Mouse (Mus musculus) heart, postnatal 0 days (tissue): ENCODE data around the gene Lrtm2.

Experiments
- CTCF ChIP-seq: IDR thresholded peaks from 2 replicates; pipeline ENCODE4 v1.5.1; 2016; ENCODE audit warnings: antibody characterized with exemption, control low read depth, low read depth
- EP300 ChIP-seq: IDR thresholded peaks from 2 replicates; pipeline ENCODE4 v1.6.1; 2016; ENCODE audit warnings: antibody characterized with exemption, low read depth

DNA sequence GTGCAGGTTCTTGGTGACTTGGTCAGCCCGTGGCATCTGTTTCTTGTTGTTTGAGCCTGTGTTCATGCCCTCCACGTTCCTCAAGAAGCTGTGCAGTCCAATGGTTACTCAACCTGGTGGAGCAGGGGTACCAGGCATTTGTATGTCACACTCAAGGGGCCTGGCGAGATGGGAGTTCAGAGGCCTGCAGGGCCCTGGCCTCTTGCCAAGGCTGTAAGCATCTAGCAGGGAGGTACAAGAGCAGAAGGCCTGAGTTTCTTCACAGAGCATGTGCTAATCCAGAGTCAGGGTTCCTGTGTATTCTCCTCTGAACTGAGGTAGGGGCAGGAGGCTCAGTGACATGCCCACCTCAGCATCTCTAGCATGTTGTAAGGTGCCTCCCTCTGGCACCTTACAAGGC lies 17.5 kb downstream of the Lrtm2 start:
- TF ChIP-seq CTCF (no peak), EP300 (no peak)
